Mouse (Mus musculus): ENCODE measurements around the gene Tmem219. TPM values are rescaled to one million over a fixed set of nuclear protein-coding genes. Genes with fewer than 3 reads are reported as not detected.

Tmem219 gene
- total RNA-seq, 1 experiment: 14.7 TPM

DNA sequence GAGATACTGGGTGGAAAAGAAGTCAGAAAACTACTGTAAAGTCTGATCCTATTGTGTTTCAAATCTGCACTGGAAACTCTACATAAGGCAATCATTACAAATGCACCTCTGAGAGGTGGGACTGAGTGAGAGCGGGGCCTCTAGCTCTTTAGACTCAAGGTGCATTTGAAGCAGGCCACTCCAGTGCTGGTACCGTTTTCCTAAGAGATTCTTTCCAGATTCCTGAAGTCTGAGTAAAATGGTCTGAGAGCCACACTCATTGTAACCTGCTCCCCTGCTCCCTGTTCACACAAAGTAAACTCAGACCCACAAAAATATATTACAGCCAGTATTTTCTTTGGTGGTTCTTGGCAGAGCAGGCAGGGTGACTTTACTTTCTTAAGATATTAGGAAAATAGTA, 55.2 kb downstream of the Tmem219 start:
- H3K36me3 ChIP-seq (ENCODE audit: control insufficient read depth, insufficient read depth, low read length, poor library complexity, severe bottlenecking): peaks cover 68% of the 10 kb centered on the region
- H3K9me3 ChIP-seq (ENCODE audit: control insufficient read depth, insufficient read depth, low read depth, low read length): no peaks in the 10 kb centered on the region
- H3K27ac ChIP-seq (ENCODE audit: insufficient read depth, low read depth, low read length, poor library complexity, severe bottlenecking): no peak overlapping the region
- DNase-seq (ENCODE audit: low read depth, low spot score): no peak
- H3K4me1 ChIP-seq (ENCODE audit: control insufficient read depth in 2 of 2, insufficient read depth in 2 of 2, low read length in 2 of 2, poor library complexity in 1 of 2): peaks cover 0 to 12% of the 10 kb centered on the region in 2 experiments; a peak in 1 of 4 replicates
- no peak overlapping the region for H3K9ac ChIP-seq (ENCODE audit: insufficient read depth, low read depth, low read length, poor library complexity, severe bottlenecking)
- H3K4me3 ChIP-seq (ENCODE audit: insufficient read depth in 1 of 2, low read depth in 1 of 2, low read length in 2 of 2, poor library complexity in 1 of 2, severe bottlenecking in 1 of 2): no peak overlapping the region
- no peak for TF ChIP-seq ZC3H11A (IDR thresholded peaks at IDR 0.05; ENCODE audit: borderline replicate concordance, low read depth, low read length)
- no peak for TF ChIP-seq ZNF384 (IDR thresholded peaks at IDR 0.05; ENCODE audit: low read depth, low read length)
- no peak for TF ChIP-seq HCFC1 (IDR thresholded peaks at IDR 0.05; ENCODE audit: borderline replicate concordance, insufficient read depth, low read length)
- no peak for TF ChIP-seq CHD2 (IDR thresholded peaks at IDR 0.05; ENCODE audit: low read depth, low read length)
- TF ChIP-seq MAFK (IDR thresholded peaks at IDR 0.05; ENCODE audit: insufficient read depth, low read depth, low read length): no peak
- in situ Hi-C loops (cut with MboI; ENCODE audit: low sequenced_read_pairs in 2 of 2, unreplicated experiment in 2 of 2): no loop called here

DNA sequence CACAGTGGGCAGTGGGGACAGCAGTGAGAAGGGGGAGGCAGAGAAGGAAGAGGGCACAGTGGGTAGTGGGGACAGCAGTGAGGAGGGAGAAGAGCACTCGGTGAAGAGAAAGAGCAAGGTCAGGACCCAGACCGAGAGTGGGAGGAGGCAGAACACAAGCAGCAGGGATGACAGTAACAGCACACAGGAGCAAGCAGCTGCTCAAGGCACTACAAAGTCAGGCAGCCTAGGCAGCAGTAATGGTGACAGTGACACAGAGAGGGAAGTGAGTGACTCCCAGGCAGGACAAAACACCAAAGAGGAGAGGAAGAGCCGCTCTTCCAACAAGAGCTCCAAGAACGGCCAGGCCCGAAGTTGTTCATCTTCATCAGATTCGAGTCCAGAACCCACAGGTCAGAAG, 58.9 kb downstream of the Tmem219 start:
- TF ChIP-seq MAFK (IDR thresholded peaks at IDR 0.05; ENCODE audit: insufficient read depth, low read depth, low read length) (no peak), ZC3H11A (IDR thresholded peaks at IDR 0.05; ENCODE audit: borderline replicate concordance, low read depth, low read length) (no peak), CHD2 (IDR thresholded peaks at IDR 0.05; ENCODE audit: low read depth, low read length) (no peak), ZNF384 (IDR thresholded peaks at IDR 0.05; ENCODE audit: low read depth, low read length) (no peak), HCFC1 (IDR thresholded peaks at IDR 0.05; ENCODE audit: borderline replicate concordance, insufficient read depth, low read length) (no peak)
- Histone ChIP-seq H3K36me3 (ENCODE audit: control insufficient read depth, insufficient read depth, low read length, poor library complexity, severe bottlenecking) (peaks cover 45% of the 10 kb centered on the region), H3K27ac (ENCODE audit: insufficient read depth, low read depth, low read length, poor library complexity, severe bottlenecking) (no peak overlapping the region), H3K9me3 (ENCODE audit: control insufficient read depth, insufficient read depth, low read depth, low read length) (no peaks in the 10 kb centered on the region), H3K9ac (ENCODE audit: insufficient read depth, low read depth, low read length, poor library complexity, severe bottlenecking) (peak overlapping the region; percentile 87; the same call in 1 of the 2 replicates), H3K4me1 (ENCODE audit: control insufficient read depth in 2 of 2, insufficient read depth in 2 of 2, low read length in 2 of 2, poor library complexity in 1 of 2) (peaks cover 0 to 10% of the 10 kb centered on the region in 2 experiments; a peak in 1 of 4 replicates), H3K4me3 (ENCODE audit: insufficient read depth in 1 of 2, low read depth in 1 of 2, low read length in 2 of 2, poor library complexity in 1 of 2, severe bottlenecking in 1 of 2) (peak overlapping the region in 1 of 2 experiments; percentile 77; a peak in 1 of 4 replicates)
- in situ Hi-C loops (cut with MboI; ENCODE audit: low sequenced_read_pairs in 2 of 2, unreplicated experiment in 2 of 2): no loop called here
- no peak for DNase-seq (ENCODE audit: low read depth, low spot score)

DNA sequence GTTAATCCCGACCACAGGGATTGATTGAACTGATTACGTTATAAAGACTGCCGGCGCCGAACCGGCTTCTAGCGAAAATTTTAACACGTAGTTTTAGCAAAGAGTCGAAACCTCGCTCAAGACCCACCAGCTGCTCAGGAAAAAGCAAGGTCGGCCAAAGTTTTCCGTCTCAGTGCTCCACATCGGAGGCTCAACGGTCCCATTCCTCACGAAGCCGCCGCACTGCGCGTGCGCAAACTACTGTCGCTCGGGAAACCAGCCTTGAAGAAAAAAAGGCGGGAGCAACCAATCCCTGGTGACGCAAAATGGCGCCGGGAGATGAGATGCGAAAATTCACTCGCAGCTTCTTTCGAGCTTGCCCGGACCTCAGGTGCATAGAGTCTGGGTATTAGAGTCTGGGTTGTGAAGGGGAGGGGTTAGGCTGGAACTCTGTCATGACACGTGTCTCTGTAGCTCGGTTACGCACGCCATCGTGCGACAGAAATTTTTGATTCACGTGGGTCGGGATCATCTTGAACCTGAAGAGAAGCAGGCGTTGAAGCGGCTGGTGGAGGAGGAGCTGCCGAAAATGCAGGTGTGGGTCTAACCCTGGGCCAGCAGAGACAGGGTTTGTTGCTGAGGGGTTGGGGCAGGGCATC, 60.5 kb downstream of the Tmem219 start, which contains the start of gene Ino80e:
Gene Ino80e (minus strand): TSS at position 231 of the 638 bp plus-strand sequence.
- H3K27ac ChIP-seq (ENCODE audit: insufficient read depth, low read depth, low read length, poor library complexity, severe bottlenecking): peak within 1 kb of the TSS; percentile 84
- peaks cover 55% of the 10 kb centered on the region for H3K36me3 ChIP-seq (ENCODE audit: control insufficient read depth, insufficient read depth, low read length, poor library complexity, severe bottlenecking)
- in situ Hi-C loops (cut with MboI; ENCODE audit: low sequenced_read_pairs in 2 of 2, unreplicated experiment in 2 of 2): no loop called here
- H3K4me3 ChIP-seq (ENCODE audit: insufficient read depth in 1 of 2, low read depth in 1 of 2, low read length in 2 of 2, poor library complexity in 1 of 2, severe bottlenecking in 1 of 2): peak within 1 kb of the TSS; percentile 77 to 86
- TF ChIP-seq ZC3H11A (IDR thresholded peaks at IDR 0.05; ENCODE audit: borderline replicate concordance, low read depth, low read length): no peak
- no peak for TF ChIP-seq HCFC1 (IDR thresholded peaks at IDR 0.05; ENCODE audit: borderline replicate concordance, insufficient read depth, low read length)
- TF ChIP-seq ZNF384 (IDR thresholded peaks at IDR 0.05; ENCODE audit: low read depth, low read length): 0 out of 2 replicates have a peak, but pooled peaks have one; percentile 24
- TF ChIP-seq CHD2 (IDR thresholded peaks at IDR 0.05; ENCODE audit: low read depth, low read length): no peak
- no peak for TF ChIP-seq MAFK (IDR thresholded peaks at IDR 0.05; ENCODE audit: insufficient read depth, low read depth, low read length)
- H3K9me3 ChIP-seq (ENCODE audit: control insufficient read depth, insufficient read depth, low read depth, low read length): no peaks in the 10 kb centered on the region
- peak; percentile 96 for DNase-seq (ENCODE audit: low read depth, low spot score)
- H3K9ac ChIP-seq (ENCODE audit: insufficient read depth, low read depth, low read length, poor library complexity, severe bottlenecking): peak within 1 kb of the TSS; percentile 87
- peaks cover 0 to 16% of the 10 kb centered on the region in 2 experiments; a peak in 3 of 4 replicates for H3K4me1 ChIP-seq (ENCODE audit: control insufficient read depth in 2 of 2, insufficient read depth in 2 of 2, low read length in 2 of 2, poor library complexity in 1 of 2)

DNA sequence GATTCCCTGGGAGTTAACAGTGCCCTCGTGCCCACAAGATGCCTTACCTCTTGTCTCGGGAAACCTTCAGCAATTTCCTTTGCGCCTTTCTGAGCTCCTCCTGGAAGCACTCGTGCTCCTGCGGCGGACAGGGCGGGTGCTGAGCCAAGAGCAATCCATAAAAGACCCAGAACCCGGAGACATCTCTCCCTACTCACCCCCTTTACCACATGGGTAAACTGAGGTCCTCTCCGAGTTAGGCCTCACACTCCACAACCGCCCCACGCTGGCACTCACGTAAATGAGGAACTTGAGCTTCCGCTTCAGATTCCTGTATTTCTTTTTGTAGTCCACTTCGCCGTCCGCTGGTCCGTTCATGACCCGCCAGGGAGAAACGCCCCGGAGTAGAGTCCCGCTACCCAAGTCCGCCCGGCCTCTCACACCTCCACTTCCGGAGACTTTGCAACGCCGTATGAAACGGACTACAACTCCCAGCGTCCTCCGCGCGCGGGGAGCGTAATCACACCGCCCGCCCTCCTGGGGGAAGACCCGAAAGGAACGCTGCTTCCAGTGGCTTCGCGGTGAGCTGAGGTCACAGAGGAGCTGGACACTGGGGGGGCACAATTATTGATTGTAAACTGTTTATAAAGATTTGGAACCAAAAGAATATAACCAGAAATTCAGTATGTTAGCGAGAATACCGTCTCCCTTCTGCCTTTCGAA, 61.1 kb downstream of the Tmem219 start, which contains the start of gene Hirip3:
Gene Hirip3 (plus strand): TSS at position 544 of the 702 bp plus-strand sequence.
- Histone ChIP-seq H3K4me1 (ENCODE audit: control insufficient read depth in 2 of 2, insufficient read depth in 2 of 2, low read length in 2 of 2, poor library complexity in 1 of 2) (peaks cover 0 to 20% of the 10 kb centered on the region in 2 experiments; a peak in 3 of 4 replicates), H3K9ac (ENCODE audit: insufficient read depth, low read depth, low read length, poor library complexity, severe bottlenecking) (peak within 1 kb of the TSS; percentile 87), H3K36me3 (ENCODE audit: control insufficient read depth, insufficient read depth, low read length, poor library complexity, severe bottlenecking) (peaks cover 54% of the 10 kb centered on the region), H3K9me3 (ENCODE audit: control insufficient read depth, insufficient read depth, low read depth, low read length) (no peaks in the 10 kb centered on the region), H3K27ac (ENCODE audit: insufficient read depth, low read depth, low read length, poor library complexity, severe bottlenecking) (peak within 1 kb of the TSS; percentile 84), H3K4me3 (ENCODE audit: insufficient read depth in 1 of 2, low read depth in 1 of 2, low read length in 2 of 2, poor library complexity in 1 of 2, severe bottlenecking in 1 of 2) (peak within 1 kb of the TSS; percentile 77 to 86)
- TF ChIP-seq CHD2 (IDR thresholded peaks at IDR 0.05; ENCODE audit: low read depth, low read length) (peak; percentile 33; the same call in 1 of the 2 replicates), ZNF384 (IDR thresholded peaks at IDR 0.05; ENCODE audit: low read depth, low read length) (no peak), HCFC1 (IDR thresholded peaks at IDR 0.05; ENCODE audit: borderline replicate concordance, insufficient read depth, low read length) (peak; percentile 93), ZC3H11A (IDR thresholded peaks at IDR 0.05; ENCODE audit: borderline replicate concordance, low read depth, low read length) (no peak), MAFK (IDR thresholded peaks at IDR 0.05; ENCODE audit: insufficient read depth, low read depth, low read length) (no peak)
- in situ Hi-C loops (cut with MboI; ENCODE audit: low sequenced_read_pairs in 2 of 2, unreplicated experiment in 2 of 2): no loop called here
- peak; percentile 87 for DNase-seq (ENCODE audit: low read depth, low spot score)
